Mouse (Mus musculus): ENCODE results near the gene Lix1l.
A peak's percentile ranks its signal among the peaks of the same experiment; 100 is the strongest.
"Not testable (repeated sequence)": the region's sequence is repeated elsewhere in the genome, so short reads cannot be mapped to it uniquely, and the experiment has no call there.

Gene Lix1l

DNA sequence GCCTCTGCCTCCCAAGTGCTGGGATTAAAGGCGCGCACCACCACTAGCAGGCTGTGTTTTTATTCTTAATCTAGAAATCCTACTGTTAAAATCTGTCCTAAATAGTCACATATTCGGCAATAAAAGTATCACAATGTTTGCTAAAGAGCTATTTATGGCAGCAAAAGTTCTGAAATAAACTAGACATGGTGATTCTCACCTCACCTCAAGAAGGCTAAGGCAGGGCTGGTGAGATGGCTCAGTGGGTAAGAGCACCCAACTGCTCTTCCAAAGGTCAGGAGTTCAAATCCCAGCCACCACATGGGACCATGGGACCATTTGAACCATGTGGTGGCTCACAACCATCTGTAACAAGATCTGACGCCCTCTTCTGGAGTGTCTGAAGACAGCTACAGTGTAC lies 10.3 kb upstream of the Lix1l start:
- no peak for DNase-seq

- DNase-seq = no peak
These were observed 7.6 kb upstream of the Lix1l start for GRCm38 (mm10) chr3:96593374-96593773.

GRCm38 (mm10) chr3:96593790-96594560 lies 7.0 kb upstream of the Lix1l start, which contains the start of gene Polr3gl:
TSS of gene Polr3gl (minus strand) at chr3:96594181.
- DNase-seq = peak; percentile 89 to 91

GRCm38 (mm10) chr3:96594851-96595250 lies 6.1 kb upstream of the Lix1l start:
- DNase-seq = no peak

DNA sequence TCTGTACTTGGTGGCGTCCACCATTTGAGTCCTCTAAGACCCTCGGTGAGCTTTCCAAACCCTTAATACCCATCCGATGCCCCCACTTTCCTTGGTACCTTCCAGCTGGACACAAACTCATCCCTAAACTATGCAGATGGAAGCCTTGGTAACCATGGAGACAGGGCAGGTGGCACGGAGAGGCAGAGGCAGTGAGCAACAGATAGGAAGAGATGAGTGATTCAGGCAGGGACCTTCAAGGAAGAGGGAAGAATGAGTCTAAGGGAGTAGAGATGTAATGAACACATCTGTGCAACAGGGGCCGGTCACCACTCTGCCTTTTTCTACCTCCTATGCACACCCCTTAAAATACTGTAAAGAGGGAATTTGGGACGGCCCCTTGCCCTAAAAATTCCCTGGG lies 5.3 kb upstream of the Lix1l start:
- DNase-seq = no peak

DNA sequence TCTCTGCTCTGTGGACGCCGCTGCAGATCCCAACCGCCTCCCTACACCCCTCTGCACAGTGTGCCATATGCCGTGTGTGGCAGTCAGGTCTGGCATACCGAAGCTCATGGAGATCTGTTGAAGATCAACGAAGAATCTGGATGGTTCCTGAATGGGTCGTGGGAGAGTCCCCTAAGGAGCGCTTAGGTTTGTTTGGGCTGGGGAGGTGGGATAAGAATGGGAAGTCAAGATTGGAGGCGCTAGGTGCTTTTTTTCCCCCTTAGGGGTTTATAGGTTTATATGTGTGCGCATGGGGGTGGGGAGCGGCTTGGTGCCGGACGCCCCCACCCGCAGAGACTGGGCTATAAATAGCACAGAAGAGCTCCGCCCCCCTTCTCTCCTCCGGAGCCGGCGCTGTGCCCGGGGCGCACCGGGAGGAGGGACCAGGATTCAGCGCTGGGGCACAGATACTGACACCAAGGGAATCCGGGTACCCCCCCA lies 4.7 kb upstream of the Lix1l start, which contains the start of gene Ankrd34a:
Gene Ankrd34a (plus strand): TSS at position 409 of the 480 bp plus-strand sequence.
- DNase-seq = no peak

GRCm38 (mm10) chr3:96596855-96597254 lies 4.1 kb upstream of the Lix1l start:
- no peak for DNase-seq

GRCm38 (mm10) chr3:96597435-96597891 lies 3.5 kb upstream of the Lix1l start:
- no peak for DNase-seq

DNA sequence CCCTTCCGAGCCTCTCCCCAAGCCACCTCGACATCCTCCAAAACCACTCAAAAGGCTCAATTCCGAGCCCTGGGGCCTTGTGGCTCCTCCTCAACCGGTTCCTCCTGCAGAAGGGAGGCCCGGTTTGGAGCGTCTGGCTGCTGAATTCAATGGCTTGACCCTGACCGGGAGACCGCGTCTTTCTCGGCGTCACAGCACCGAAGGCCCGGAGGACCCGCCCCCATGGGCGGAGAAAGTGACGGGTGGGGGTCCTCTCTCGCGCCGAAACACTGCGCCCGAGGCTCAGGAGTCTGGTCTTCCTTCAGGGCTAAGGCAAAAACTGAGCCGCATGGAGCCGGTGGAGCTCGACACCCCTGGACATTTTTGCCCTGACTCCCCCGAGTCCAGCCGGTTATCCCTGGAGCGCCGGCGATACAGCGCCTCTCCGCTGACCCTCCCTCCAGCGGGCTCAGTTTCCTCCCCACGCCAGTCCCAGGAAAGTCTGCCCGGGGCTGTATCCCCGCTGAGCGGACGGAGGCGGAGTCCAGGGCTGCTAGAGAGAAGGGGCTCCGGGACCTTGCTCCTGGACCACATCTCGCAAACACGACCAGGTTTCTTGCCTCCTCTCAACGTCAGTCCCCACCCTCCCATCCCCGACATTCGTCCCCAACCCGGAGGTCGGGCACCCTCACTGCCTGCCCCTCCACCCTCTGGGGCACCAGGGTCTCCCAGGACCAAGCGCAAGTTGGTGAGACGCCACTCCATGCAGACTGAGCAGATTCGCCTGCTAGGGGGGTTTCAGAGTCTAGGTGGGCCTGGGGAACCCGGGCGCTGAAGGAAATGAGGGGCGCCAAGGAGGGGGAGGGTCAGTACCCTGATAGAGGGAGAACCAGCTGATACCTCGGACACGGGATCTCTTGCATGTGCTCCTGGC lies 2.5 kb upstream of the Lix1l start:
- DNase-seq = no peak

- no peak for DNase-seq
These were observed 1.9 kb upstream of the Lix1l start for GRCm38 (mm10) chr3:96599069-96599393.

DNA sequence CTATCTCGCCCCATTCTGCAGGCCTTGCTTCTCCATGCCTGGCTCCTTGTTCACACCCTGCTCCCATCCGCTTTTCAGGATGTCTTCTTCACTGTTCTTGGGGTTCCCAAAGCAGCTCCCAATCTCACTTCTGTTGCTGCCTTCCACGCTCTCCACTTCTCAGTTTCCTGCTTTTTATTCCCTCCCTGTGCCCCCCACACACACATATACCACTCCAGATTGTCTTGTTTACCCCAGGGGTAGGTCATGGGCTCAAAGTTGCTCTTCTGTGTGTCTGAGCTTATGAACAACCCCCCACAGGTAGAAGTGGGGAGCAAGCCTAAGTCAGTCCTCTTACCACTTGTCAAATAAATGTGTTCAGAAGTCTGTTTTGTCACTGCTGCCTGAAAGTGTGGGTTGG lies 1.5 kb upstream of the Lix1l start:
- DNase-seq = no peak

DNA sequence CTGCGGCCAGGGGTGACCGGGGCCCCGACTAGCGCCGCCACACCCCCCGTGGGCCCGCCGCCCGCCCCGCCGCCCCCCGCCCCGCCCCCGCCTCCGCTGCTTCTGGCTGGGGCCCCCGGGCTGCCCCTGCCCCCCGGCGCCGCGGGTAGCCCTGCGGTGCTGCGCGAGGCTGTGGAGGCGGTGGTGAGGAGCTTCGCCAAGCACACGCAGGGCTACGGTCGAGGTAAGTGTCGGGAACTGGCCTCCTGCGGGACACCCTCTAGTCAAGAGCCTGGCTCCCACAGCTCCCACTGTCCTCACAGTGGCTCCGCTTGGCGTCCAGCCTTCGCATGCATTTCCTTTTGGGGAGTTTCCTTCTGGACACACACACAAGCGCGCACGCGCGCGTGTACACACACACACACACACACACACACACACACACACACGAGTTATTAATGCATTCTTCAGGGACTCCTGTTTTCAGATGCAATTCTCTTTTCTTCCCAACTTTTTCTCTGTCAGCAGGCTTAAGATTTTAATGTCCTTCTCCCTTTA lies 370 bp downstream of the Lix1l start:
- no peak for DNase-seq

- DNase-seq = no peak
These were observed 1.2 kb downstream of the Lix1l start for GRCm38 (mm10) chr3:96601941-96602703.

DNA sequence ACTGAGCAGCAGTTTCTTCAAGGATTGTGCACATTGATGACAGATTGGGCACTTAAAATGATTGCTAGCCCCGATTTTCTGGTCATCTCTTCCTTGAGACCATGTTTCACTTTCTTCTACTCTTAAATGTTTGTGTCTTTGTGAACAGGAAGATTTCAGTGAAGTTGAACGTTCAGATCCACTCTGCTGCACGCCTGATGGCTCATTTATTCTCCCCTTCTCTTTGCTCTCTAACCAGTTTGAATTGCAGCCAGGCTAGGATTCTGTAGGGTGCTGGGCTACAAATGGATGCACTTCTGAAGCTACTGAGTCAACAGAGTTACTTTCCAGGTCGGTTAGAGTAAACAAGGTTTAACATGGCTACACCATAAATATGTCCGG lies 1.7 kb downstream of the Lix1l start:
- DNase-seq = no peak

DNA sequence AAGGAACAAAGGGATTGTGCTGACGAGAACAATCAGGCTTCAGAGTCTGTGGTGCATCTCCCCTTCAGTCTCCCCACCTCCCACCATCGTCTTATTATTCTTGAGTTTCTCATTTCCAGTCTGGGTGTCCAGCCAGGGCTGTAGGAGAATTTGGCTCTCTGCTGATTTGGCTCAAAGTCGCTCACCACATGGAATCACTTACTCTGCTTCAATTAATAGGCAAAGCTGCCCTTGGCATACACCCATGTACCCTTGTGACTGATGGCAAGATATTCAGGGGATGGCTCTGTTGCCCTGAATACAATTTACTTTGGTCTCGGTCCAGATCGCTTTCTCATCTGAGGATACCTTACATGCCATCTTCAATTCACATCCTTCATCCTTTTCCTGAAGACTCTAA lies 2.4 kb downstream of the Lix1l start:
- no peak for DNase-seq

DNA sequence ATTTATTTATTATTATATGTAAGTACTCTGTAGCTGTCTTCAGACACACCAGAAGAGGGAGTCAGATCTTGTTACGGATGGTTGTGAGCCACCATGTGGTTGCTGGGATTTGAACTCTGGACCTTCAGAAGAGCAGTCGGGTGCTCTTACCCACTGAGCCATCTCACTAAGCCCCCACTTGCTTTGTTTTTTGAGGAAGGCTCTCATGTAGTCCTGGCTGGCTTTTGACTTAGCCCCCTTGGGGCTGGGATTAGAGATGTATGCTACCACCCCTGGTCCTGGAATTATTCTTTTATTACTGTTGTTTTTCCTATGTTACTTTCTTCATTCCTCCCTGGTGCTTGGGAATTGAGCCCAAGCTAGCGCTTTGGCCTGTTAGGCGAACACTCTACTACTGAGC lies 5.1 kb downstream of the Lix1l start:
- not testable (repeated sequence) for DNase-seq

GRCm38 (mm10) chr3:96606618-96607017 lies 5.7 kb downstream of the Lix1l start:
- no peak for DNase-seq

DNA sequence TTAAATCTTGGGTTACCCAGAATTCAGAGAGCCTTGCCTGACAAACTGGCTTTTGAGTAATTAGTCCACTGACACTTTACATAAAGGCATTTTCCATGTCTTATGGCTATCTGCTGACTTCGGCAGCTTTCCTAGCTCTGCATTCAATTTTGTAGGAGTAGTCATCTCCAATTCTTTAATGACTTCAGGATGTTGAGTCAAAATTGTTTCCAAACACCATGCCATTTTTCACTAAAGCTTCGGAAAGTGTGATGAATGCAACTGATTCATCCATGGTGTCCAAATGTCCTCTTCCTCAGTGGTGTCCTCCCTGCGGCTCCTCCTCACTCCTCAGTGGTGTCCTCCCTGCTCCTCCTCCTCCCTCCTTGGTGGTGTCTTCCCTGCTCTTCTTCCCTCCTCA lies 17.0 kb downstream of the Lix1l start:
- DNase-seq = no peak

GRCm38 (mm10) chr3:96623201-96623600 lies 22.3 kb downstream of the Lix1l start:
- DNase-seq = no peak

GRCm38 (mm10) chr3:96629729-96630600 lies 29.0 kb downstream of the Lix1l start, which contains the start of gene Rbm8a:
TSS of gene Rbm8a (plus strand) at chr3:96629933.
- peak; percentile 87 to 91 for DNase-seq

- no peak for DNase-seq
These were observed 31.1 kb downstream of the Lix1l start for GRCm38 (mm10) chr3:96632058-96632457.

- no peak for DNase-seq
These were observed 33.1 kb downstream of the Lix1l start for GRCm38 (mm10) chr3:96634015-96634414.

Measured in thymus, adult 18-20 months (tissue).